Mouse (Mus musculus) bone marrow, adult 2 months (tissue): ENCODE data around the gene Elf5. TPM values are rescaled to one million over a fixed set of nuclear protein-coding genes. Genes with fewer than 3 reads are reported as not detected.
A peak's percentile ranks its signal among the peaks of the same experiment; 100 is the strongest.

ENCODE experiments used
- H3K27ac ChIP-seq: fragments of 200-500 bp; 2 replicates; pipeline ENCODE4 v1.5.1; 2012; ENCODE audit warnings: low read depth, mild to moderate bottlenecking, control low read depth, inconsistent platforms, low read length; ENCODE audit not compliant: control insufficient read depth, poor library complexity, insufficient read depth
- H3K4me1 ChIP-seq: fragments of 200-500 bp; 2 replicates; pipeline ENCODE4 v1.6.1; 2011; ENCODE audit warnings: low read length; ENCODE audit not compliant: control insufficient read depth, insufficient read depth
- H3K4me3 ChIP-seq: fragments of 200-500 bp; replicated peaks from 2 replicates; pipeline ENCODE3; 2011; ENCODE audit warnings: mild to moderate bottlenecking, low read depth, low read length, control low read depth; ENCODE audit not compliant: control insufficient read depth
- CTCF ChIP-seq: fragments of 200-500 bp; IDR thresholded peaks from 2 replicates; pipeline ENCODE4 v1.5.1; 2011; ENCODE audit warnings: low read length, control low read depth; ENCODE audit not compliant: control insufficient read depth, insufficient read depth
- POLR2A ChIP-seq: fragments of 200-500 bp; IDR thresholded peaks from 2 replicates; pipeline ENCODE4 v1.6.1; 2011; ENCODE audit warnings: low read depth, mild to moderate bottlenecking, control low read depth, low read length, borderline replicate concordance; ENCODE audit not compliant: control insufficient read depth
- WGBS: fragments of 180-500 bp; shearing (Covaris S2); methylation state at CpG from one replicate; pipeline ENCODE4 v1.1.7; 2018; 5-methylcytosine and 5-hydroxymethylcytosine counted together
- polyA plus RNA-seq: library from polyadenylated mRNA; stranded (reverse); fragments of >200 nt; gene quantifications from 2 replicates; pipeline ENCODE4 v1.2.4, GENCODE M21; 2011; ENCODE audit warnings: low replicate concordance; ENCODE audit not compliant: missing spikeins, insufficient read depth, insufficient read length

Gene Elf5
- polyA plus RNA-seq, 1 experiment: not detected

DNA sequence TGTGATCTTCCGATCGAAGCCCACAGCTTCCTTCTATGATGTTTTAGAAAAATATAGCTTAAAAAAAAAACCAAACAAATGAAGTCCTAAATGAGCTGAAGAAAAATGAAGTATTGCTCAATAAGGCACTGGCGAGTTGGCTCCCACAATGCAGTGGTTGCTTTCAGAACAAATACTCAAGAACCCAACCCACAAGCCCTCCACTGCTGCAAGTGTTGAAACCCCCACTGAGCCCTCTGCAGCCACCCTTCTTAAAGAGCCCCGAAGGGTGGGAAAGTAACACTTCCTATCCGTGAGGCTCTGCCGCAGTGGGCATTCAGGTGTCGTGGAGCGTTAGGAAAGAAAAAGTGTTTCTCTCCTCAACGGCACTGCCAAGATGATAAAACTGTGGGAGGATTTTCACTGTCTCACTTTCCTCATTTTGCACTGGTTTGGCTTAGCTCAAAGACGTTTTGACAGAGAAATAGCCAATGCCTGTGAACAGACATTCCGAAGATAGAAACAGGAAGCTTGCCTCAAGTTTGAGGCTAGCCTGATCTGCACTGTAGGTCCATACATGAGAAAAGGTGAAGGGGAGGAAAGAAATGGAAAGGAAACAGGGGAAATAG is 14.1 kb downstream of the Elf5 start:
- H3K4me3 ChIP-seq: no peak overlapping the region
- TF ChIP-seq POLR2A (no peak), CTCF (no peak)
- WGBS: 54% methylated on average over 11 of the region's 11 CpGs
- H3K4me1 ChIP-seq: no peaks in the 10 kb centered on the region
- no peak overlapping the region for H3K27ac ChIP-seq

DNA sequence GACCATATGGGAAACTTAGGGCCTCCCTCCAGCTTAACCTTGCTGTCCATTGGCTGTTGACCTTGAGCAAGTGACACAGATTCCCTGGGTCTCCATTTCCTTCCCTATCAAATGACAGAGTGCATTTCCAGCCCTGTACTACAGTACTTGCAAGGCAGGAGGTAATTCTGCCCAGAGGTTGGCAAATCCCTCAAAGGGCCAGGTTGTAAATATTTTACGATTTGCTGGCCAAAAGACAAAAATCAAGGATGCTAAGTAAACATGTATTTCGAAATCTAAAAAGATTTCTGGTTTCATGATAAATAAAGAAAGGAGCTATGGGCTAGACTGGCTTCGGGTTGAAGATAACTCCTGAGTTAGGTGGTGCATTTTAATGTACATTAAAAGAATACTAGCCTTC is 16.9 kb downstream of the Elf5 start:
- Histone ChIP-seq H3K4me3 (no peak overlapping the region), H3K4me1 (no peaks in the 10 kb centered on the region), H3K27ac (no peak overlapping the region)
- WGBS: 81% methylated on average over 3 of the region's 3 CpGs
- TF ChIP-seq CTCF (no peak), POLR2A (no peak)

- H3K27ac ChIP-seq: no peak overlapping the region
- H3K4me1 ChIP-seq: no peaks in the 10 kb centered on the region
- no peak overlapping the region for H3K4me3 ChIP-seq
- no peak for TF ChIP-seq CTCF
- TF ChIP-seq POLR2A: no peak
- 26% methylated on average over 1 of the region's 1 CpGs for WGBS
Observed at GRCm38 (mm10) chr2:103430712-103431111, 19.2 kb downstream of the Elf5 start.

GRCm38 (mm10) chr2:103432695-103433275 is 21.3 kb downstream of the Elf5 start:
- no peaks in the 10 kb centered on the region for H3K4me1 ChIP-seq
- no peak overlapping the region for H3K4me3 ChIP-seq
- no peak overlapping the region for H3K27ac ChIP-seq
- TF ChIP-seq POLR2A (no peak), CTCF (no peak)
- WGBS: 46% methylated on average over 8 of the region's 8 CpGs

GRCm38 (mm10) chr2:103435110-103435509 is 23.6 kb downstream of the Elf5 start:
- Histone ChIP-seq H3K27ac (no peak overlapping the region), H3K4me1 (no peaks in the 10 kb centered on the region), H3K4me3 (no peak overlapping the region)
- TF ChIP-seq POLR2A (no peak), CTCF (no peak)
- 83% methylated on average over 2 of the region's 2 CpGs for WGBS

GRCm38 (mm10) chr2:103436534-103436933 is 25.0 kb downstream of the Elf5 start:
- Histone ChIP-seq H3K27ac (no peak overlapping the region), H3K4me3 (no peak overlapping the region), H3K4me1 (no peaks in the 10 kb centered on the region)
- 75% methylated on average over 5 of the region's 5 CpGs for WGBS
- TF ChIP-seq POLR2A (no peak), CTCF (no peak)

DNA sequence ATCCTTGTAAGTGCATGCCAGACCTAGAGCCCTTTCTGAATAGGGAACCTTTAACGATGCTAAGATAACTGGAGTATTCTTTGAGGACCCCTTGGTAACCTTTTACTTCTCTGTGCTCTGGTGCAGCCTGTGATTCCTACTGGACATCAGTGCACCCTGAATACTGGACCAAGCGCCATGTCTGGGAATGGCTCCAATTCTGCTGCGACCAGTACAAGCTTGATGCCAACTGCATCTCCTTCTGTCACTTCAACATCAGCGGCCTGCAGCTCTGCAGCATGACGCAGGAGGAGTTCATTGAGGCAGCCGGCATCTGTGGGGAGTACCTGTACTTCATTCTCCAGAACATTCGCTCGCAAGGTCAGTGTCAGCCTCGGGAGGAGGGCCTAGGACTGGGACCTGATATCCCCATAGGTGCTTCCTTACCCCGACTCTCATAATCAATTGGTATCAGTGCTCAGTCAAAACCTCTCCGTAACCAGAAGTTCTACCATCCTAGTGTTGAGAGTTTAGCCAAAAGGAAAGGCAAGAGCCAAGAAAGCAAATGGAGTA is 27.7 kb downstream of the Elf5 start:
- no peak overlapping the region for H3K27ac ChIP-seq
- no peak overlapping the region for H3K4me3 ChIP-seq
- 88% methylated on average over 11 of the region's 11 CpGs for WGBS
- TF ChIP-seq CTCF: no peak
- no peak for TF ChIP-seq POLR2A
- H3K4me1 ChIP-seq: no peaks in the 10 kb centered on the region

DNA sequence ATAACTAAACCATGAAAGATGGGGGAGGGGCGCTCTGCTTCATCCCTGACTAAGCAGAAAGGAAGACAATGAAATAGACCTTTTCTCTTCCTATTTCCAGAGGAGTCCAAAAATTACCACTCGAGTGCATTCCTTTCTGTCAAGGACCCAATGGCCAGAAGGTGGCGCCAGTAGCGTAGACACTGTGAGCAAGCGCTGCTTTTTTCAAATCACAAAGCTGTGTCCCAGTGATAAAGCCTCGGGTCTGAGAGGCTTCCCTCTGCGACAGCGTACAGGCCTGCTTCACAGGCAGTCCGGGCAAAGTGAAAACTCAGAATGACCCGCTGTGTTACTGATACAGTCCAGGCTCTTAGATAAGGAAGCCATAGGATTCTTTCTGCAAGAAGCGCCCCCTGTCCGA is 28.2 kb downstream of the Elf5 start:
- Histone ChIP-seq H3K4me1 (no peaks in the 10 kb centered on the region), H3K4me3 (no peak overlapping the region), H3K27ac (no peak overlapping the region)
- 11% methylated on average over 12 of the region's 12 CpGs for WGBS
- TF ChIP-seq POLR2A: no peak
- peak; percentile 72 for TF ChIP-seq CTCF

DNA sequence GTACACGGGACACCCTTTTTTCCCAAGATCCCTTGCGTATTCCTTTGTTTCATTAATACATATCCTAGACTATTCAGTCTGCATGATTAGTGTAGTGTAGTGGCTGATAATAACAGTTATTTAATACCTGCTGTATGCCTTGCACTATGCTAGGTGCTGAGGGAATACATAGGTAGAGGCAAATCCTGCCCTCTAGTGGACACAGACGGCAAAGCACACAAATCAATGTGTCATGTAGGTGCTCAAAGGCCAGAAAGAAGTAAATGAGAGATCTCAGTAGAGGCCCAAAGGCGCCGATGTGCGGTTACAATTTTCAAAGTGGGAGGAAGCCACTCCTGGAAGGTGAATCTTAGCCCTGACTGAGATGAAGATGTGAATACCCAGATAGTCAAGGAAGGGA is 34.3 kb downstream of the Elf5 start:
- H3K4me1 ChIP-seq: no peaks in the 10 kb centered on the region
- WGBS: 55% methylated on average over 6 of the region's 6 CpGs
- H3K4me3 ChIP-seq: no peak overlapping the region
- TF ChIP-seq POLR2A: no peak
- TF ChIP-seq CTCF: peak; percentile 54
- H3K27ac ChIP-seq: no peak overlapping the region
